8 mouse cellular contexts compared by ENCODE assay signal in genomic region chr3:108591530-108592522, GRCm38 (mm10). TPM values are rescaled to one million over a fixed set of nuclear protein-coding genes. Genes with fewer than 3 reads are reported as not detected.
DNase-seq lines count a peak whose midpoint lies in the region; ATAC-seq and TF ChIP-seq lines count a peak whose summit lies in the region.

No protein-coding gene starts in this region.

- peak overlapping the region; percentile 99 for H3K4me2 ChIP-seq in heart, embryonic 14.5 days (ENCODE audit: low read length)
- peak overlapping the region; percentile 97 for H3K4me2 ChIP-seq in embryonic facial prominence, embryonic 11.5 days (ENCODE audit: low read depth, low read length)
- peak overlapping the region; percentile 100 for H3K4me2 ChIP-seq in intestine, embryonic 15.5 days (replicated peaks)
- H3K4me2 ChIP-seq in midbrain, postnatal 0 days (ENCODE audit: low read depth, low read length, poor library complexity, severe bottlenecking), result peak overlapping the region; percentile 77

- no peak for DNase-seq in heart, adult 18-20 months
- peak; percentile 69 for DNase-seq in ES-CJ7 (ENCODE audit: low read depth, low spot score)
- DNase-seq in embryonic facial prominence, embryonic 11.5 days (ENCODE audit: low spot score), result peak; percentile 19
- peak; percentile 44 for DNase-seq in midbrain, postnatal 0 days (ENCODE audit: low spot score)
- DNase-seq in urinary bladder, postnatal 25 days (ENCODE audit: low spot score), result no peak
- no peak for DNase-seq in kidney, adult 9 months

- H3K9me3 ChIP-seq in heart, embryonic 14.5 days (ENCODE audit: control insufficient read depth, low read length), result no peaks in the 10 kb centered on the region
- H3K9me3 ChIP-seq in embryonic facial prominence, embryonic 11.5 days (replicated peaks; ENCODE audit: control insufficient read depth, low read length), result no peaks in the 10 kb centered on the region
- H3K9me3 ChIP-seq in intestine, embryonic 15.5 days, result no peaks in the 10 kb centered on the region
- no peaks in the 10 kb centered on the region for H3K9me3 ChIP-seq in midbrain, postnatal 0 days (ENCODE audit: low read length)

- H3K4me1 ChIP-seq in heart, embryonic 14.5 days (ENCODE audit: control insufficient read depth in 2 of 2, insufficient read depth in 2 of 2, low read length in 2 of 2), result no peaks in the 10 kb centered on the region
- no peaks in the 10 kb centered on the region; the same call in 1 of the 2 replicates for H3K4me1 ChIP-seq in embryonic facial prominence, embryonic 11.5 days (ENCODE audit: control insufficient read depth, insufficient read depth, low read length)
- H3K4me1 ChIP-seq in intestine, embryonic 15.5 days (replicated peaks), result no peaks in the 10 kb centered on the region
- H3K4me1 ChIP-seq in midbrain, postnatal 0 days (ENCODE audit: insufficient read depth, low read length), result peaks cover 5% of the 10 kb centered on the region; the same call in 1 of the 2 replicates

- H3K4me3 ChIP-seq in heart, embryonic 14.5 days (ENCODE audit: control insufficient read depth in 1 of 2, insufficient read depth in 1 of 2, low read depth in 1 of 2, low read length in 2 of 2), result peak overlapping the region; percentile 88 to 92
- H3K4me3 ChIP-seq in embryonic facial prominence, embryonic 11.5 days (ENCODE audit: low read depth, low read length), result peak overlapping the region; percentile 73
- H3K4me3 ChIP-seq in intestine, embryonic 15.5 days (replicated peaks), result peak overlapping the region; percentile 92
- H3K4me3 ChIP-seq in midbrain, postnatal 0 days (ENCODE audit: low read depth, low read length), result peak overlapping the region; percentile 79

- H3K27ac ChIP-seq in heart, embryonic 14.5 days (replicated peaks in 1 of 2; ENCODE audit: control insufficient read depth in 1 of 2, insufficient read depth in 1 of 2, low read depth in 2 of 2, low read length in 2 of 2), result peak overlapping the region; percentile 43 to 73
- H3K27ac ChIP-seq in embryonic facial prominence, embryonic 11.5 days (replicated peaks; ENCODE audit: low read depth, low read length), result peak overlapping the region; percentile 31; the same call in 1 of the 2 replicates
- peak overlapping the region; percentile 79 for H3K27ac ChIP-seq in intestine, embryonic 15.5 days
- peak overlapping the region; percentile 95 for H3K27ac ChIP-seq in midbrain, postnatal 0 days (ENCODE audit: low read depth, low read length)

- H3K36me3 ChIP-seq in heart, embryonic 14.5 days (ENCODE audit: control insufficient read depth, insufficient read depth, low read length), result no peaks in the 10 kb centered on the region
- H3K36me3 ChIP-seq in embryonic facial prominence, embryonic 11.5 days (replicated peaks; ENCODE audit: control insufficient read depth, insufficient read depth, low read depth, low read length), result no peaks in the 10 kb centered on the region
- no peaks in the 10 kb centered on the region for H3K36me3 ChIP-seq in intestine, embryonic 15.5 days
- H3K36me3 ChIP-seq in midbrain, postnatal 0 days (ENCODE audit: insufficient read depth, low read length), result no peaks in the 10 kb centered on the region

- H3K9ac ChIP-seq in heart, embryonic 14.5 days (ENCODE audit: low read length), result peak overlapping the region; percentile 83
- H3K9ac ChIP-seq in embryonic facial prominence, embryonic 11.5 days (replicated peaks; ENCODE audit: low read length), result peak overlapping the region; percentile 74
- peak overlapping the region; percentile 75 for H3K9ac ChIP-seq in intestine, embryonic 15.5 days
- peak overlapping the region; percentile 96 for H3K9ac ChIP-seq in midbrain, postnatal 0 days (replicated peaks; ENCODE audit: low read length, poor library complexity, severe bottlenecking)

- no peaks in the 10 kb centered on the region for H3K27me3 ChIP-seq in heart, embryonic 14.5 days (ENCODE audit: control insufficient read depth, insufficient read depth, low read length)
- no peaks in the 10 kb centered on the region for H3K27me3 ChIP-seq in embryonic facial prominence, embryonic 11.5 days (ENCODE audit: control insufficient read depth, insufficient read depth, low read length)
- no peaks in the 10 kb centered on the region for H3K27me3 ChIP-seq in intestine, embryonic 15.5 days (replicated peaks)
- no peaks in the 10 kb centered on the region for H3K27me3 ChIP-seq in midbrain, postnatal 0 days (ENCODE audit: insufficient read depth, low read length)

- no peak for TF ChIP-seq CTCF in midbrain, postnatal 0 days (IDR thresholded peaks at IDR 0.05)

- under 1% methylated on average over 61 of the region's 61 CpGs for WGBS in heart, embryonic 14.5 days
- under 1% methylated on average over 57 of the region's 61 CpGs for WGBS in embryonic facial prominence, embryonic 11.5 days
- WGBS in intestine, embryonic 15.5 days, result under 1% methylated on average over 60 of the region's 61 CpGs
- WGBS in midbrain, postnatal 0 days, result under 1% methylated on average over 53 of the region's 61 CpGs

- ATAC-seq in heart, embryonic 14.5 days (ENCODE audit: insufficient number of reproducible peaks, insufficient read depth, low FRiP score, low read depth), result peak; percentile 67
- peak; percentile 80 for ATAC-seq in embryonic facial prominence, embryonic 11.5 days (replicated peaks; ENCODE audit: insufficient number of reproducible peaks, low FRiP score, low TSS enrichment, low read depth)
- peak; percentile 90 for ATAC-seq in intestine, embryonic 15.5 days
- ATAC-seq in midbrain, postnatal 0 days (ENCODE audit: low FRiP score), result peak; percentile 86

RNA-seq across cellular contexts. Expression of gene Wdr47, which starts 0.7 kb away (rescaled TPM):
- polyA plus RNA-seq in heart, embryonic 14.5 days (2014; fragmentation: Nextera tagmentation; extraction: Ambion mirVana), result 8.0 and 10.0 TPM in 2 replicates
- 10 to 100 TPM in 1 of 2 experiments, 1 to 10 TPM in 1; 9.5 to 10.6 TPM for total RNA-seq in heart, adult 18-20 months (2021)
- polyA plus RNA-seq in embryonic facial prominence, embryonic 11.5 days (2014; fragmentation: Nextera tagmentation; extraction: Ambion mirVana), result 16.9 and 17.2 TPM in 2 replicates
- polyA plus RNA-seq in intestine, embryonic 15.5 days (2015; fragmentation: Nextera tagmentation; extraction: Ambion mirVana), result 7.0 and 8.7 TPM in 2 replicates
- 77.6 and 84.9 TPM in 2 replicates for total RNA-seq in midbrain, postnatal 0 days (2014; rRNA removed)
- 80.1 and 86.0 TPM in 2 replicates for polyA plus RNA-seq in midbrain, postnatal 0 days (2015; fragmentation: Nextera tagmentation; extraction: Ambion mirVana)

RNA-seq across cellular contexts. Expression of gene Taf13, which starts 20.3 kb away (rescaled TPM):
- polyA plus RNA-seq in heart, embryonic 14.5 days (2014; fragmentation: Nextera tagmentation; extraction: Ambion mirVana), result 23.3 and 24.8 TPM in 2 replicates
- 10 to 100 TPM; 14.9 to 15.5 TPM for total RNA-seq in heart, adult 18-20 months (2021)
- polyA plus RNA-seq in embryonic facial prominence, embryonic 11.5 days (2014; fragmentation: Nextera tagmentation; extraction: Ambion mirVana), result 64.1 and 70.3 TPM in 2 replicates
- polyA plus RNA-seq in intestine, embryonic 15.5 days (2015; fragmentation: Nextera tagmentation; extraction: Ambion mirVana), result 38.4 and 39.4 TPM in 2 replicates
- 7.0 and 11.3 TPM in 2 replicates for total RNA-seq in midbrain, postnatal 0 days (2014; rRNA removed)
- 43.2 and 44.1 TPM in 2 replicates for polyA plus RNA-seq in midbrain, postnatal 0 days (2015; fragmentation: Nextera tagmentation; extraction: Ambion mirVana)

RNA-seq across cellular contexts. Expression of gene Tmem167b, which starts 29.6 kb away (rescaled TPM):
- 32.1 and 35.6 TPM in 2 replicates for polyA plus RNA-seq in heart, embryonic 14.5 days (2014; fragmentation: Nextera tagmentation; extraction: Ambion mirVana)
- 10 to 100 TPM; 30.4 to 30.6 TPM for total RNA-seq in heart, adult 18-20 months (2021)
- polyA plus RNA-seq in embryonic facial prominence, embryonic 11.5 days (2014; fragmentation: Nextera tagmentation; extraction: Ambion mirVana), result 48.2 and 49.6 TPM in 2 replicates
- polyA plus RNA-seq in intestine, embryonic 15.5 days (2015; fragmentation: Nextera tagmentation; extraction: Ambion mirVana), result 34.3 and 35.5 TPM in 2 replicates
- total RNA-seq in midbrain, postnatal 0 days (2014; rRNA removed), result 35.6 and 50.2 TPM in 2 replicates
- 40.4 and 41.7 TPM in 2 replicates for polyA plus RNA-seq in midbrain, postnatal 0 days (2015; fragmentation: Nextera tagmentation; extraction: Ambion mirVana)

RNA-seq across cellular contexts. Expression of gene 5330417C22Rik, which starts 55.5 kb away (rescaled TPM):
- polyA plus RNA-seq in heart, embryonic 14.5 days (2014; fragmentation: Nextera tagmentation; extraction: Ambion mirVana), result 0.73 and 0.80 TPM in 2 replicates
- total RNA-seq in heart, adult 18-20 months (2021), result 1 to 10 TPM in 1 of 2 experiments, under 1 TPM in 1; 0.30 to 1.6 TPM
- 0.48 and 1.5 TPM in 2 replicates for polyA plus RNA-seq in embryonic facial prominence, embryonic 11.5 days (2014; fragmentation: Nextera tagmentation; extraction: Ambion mirVana)
- 17.1 and 26.7 TPM in 2 replicates for polyA plus RNA-seq in intestine, embryonic 15.5 days (2015; fragmentation: Nextera tagmentation; extraction: Ambion mirVana)
- 10.1 and 16.1 TPM in 2 replicates for total RNA-seq in midbrain, postnatal 0 days (2014; rRNA removed)
- 19.8 and 22.9 TPM in 2 replicates for polyA plus RNA-seq in midbrain, postnatal 0 days (2015; fragmentation: Nextera tagmentation; extraction: Ambion mirVana)

RNA-seq across cellular contexts. Expression of gene 1700013F07Rik, which starts 57.9 kb away (rescaled TPM):
- not detected in 2 replicates for polyA plus RNA-seq in heart, embryonic 14.5 days (2014; fragmentation: Nextera tagmentation; extraction: Ambion mirVana)
- total RNA-seq in heart, adult 18-20 months (2021), result not detected
- polyA plus RNA-seq in embryonic facial prominence, embryonic 11.5 days (2014; fragmentation: Nextera tagmentation; extraction: Ambion mirVana), result not detected in 2 replicates
- polyA plus RNA-seq in intestine, embryonic 15.5 days (2015; fragmentation: Nextera tagmentation; extraction: Ambion mirVana), result 0.34 TPM in 1 of 2 replicates, not detected in the other
- total RNA-seq in midbrain, postnatal 0 days (2014; rRNA removed), result 2.4 and 3.4 TPM in 2 replicates
- 3.8 and 4.4 TPM in 2 replicates for polyA plus RNA-seq in midbrain, postnatal 0 days (2015; fragmentation: Nextera tagmentation; extraction: Ambion mirVana)

Comparison
In these comparisons a context has a peak if more than half of its experiments do, and no peak if none do; other contexts are left out.
1. H3K27ac ChIP-seq: peak in every context shown above with its lines; median percentile 95 in midbrain, postnatal 0 days; 79 in intestine, embryonic 15.5 days; 58 in heart, embryonic 14.5 days; 31 in embryonic facial prominence, embryonic 11.5 days.
2. DNase-seq: peak in ES-CJ7 (single experiment), embryonic facial prominence, embryonic 11.5 days (single experiment) and midbrain, postnatal 0 days (single experiment); none in heart, adult 18-20 months (0 of 2), urinary bladder, postnatal 25 days (single experiment) and kidney, adult 9 months (single experiment).
3. Peak in every context shown above with its lines, with median percentiles within 50 percentile points of each other: ATAC-seq, H3K4me2 ChIP-seq, H3K4me3 ChIP-seq and H3K9ac ChIP-seq.